Mouse (Mus musculus): Measurements from ENCODE around the gene Thoc6. TPM values are rescaled to one million over a fixed set of nuclear protein-coding genes. Genes with fewer than 3 reads are reported as not detected.

Thoc6 gene
- polyA plus RNA-seq, 1 experiment from 2014 or later = 10.3 TPM

GRCm38 (mm10) chr17:23680336-23680735, 6.7 kb upstream of the Thoc6 start:
- ATAC-seq = no peak
- Histone ChIP-seq H3K36me3 (replicated peaks; ENCODE audit: insufficient read depth, low read length) (no peaks in the 10 kb centered on the region), H3K4me2 (ENCODE audit: low read depth, low read length) (no peak overlapping the region), H3K9ac (replicated peaks) (no peak overlapping the region), H3K27me3 (ENCODE audit: insufficient read depth, low read length) (peaks cover 67% of the 10 kb centered on the region), H3K9me3 (ENCODE audit: low read length) (no peaks in the 10 kb centered on the region), H3K27ac (ENCODE audit: low read depth) (no peak overlapping the region), H3K4me3 (ENCODE audit: low read depth, low read length) (no peak overlapping the region), H3K4me1 (ENCODE audit: insufficient read depth) (peaks cover 23% of the 10 kb centered on the region)
- no peak for DNase-seq
- WGBS (ENCODE audit: insufficient replicate concordance) = 53% methylated on average over 9 of the region's 9 CpGs
- TF ChIP-seq EP300 (IDR thresholded peaks at IDR 0.05; ENCODE audit: low read depth) = no peak
- TF ChIP-seq CTCF (IDR thresholded peaks at IDR 0.05; ENCODE audit: low read depth) = no peak

- 6% methylated on average over 38 of the region's 38 CpGs for WGBS (ENCODE audit: insufficient replicate concordance)
Observed at GRCm38 (mm10) chr17:23679127-23679835, 5.6 kb upstream of the Thoc6 start, which contains the start of gene Cldn6. TSS of gene Cldn6 (plus strand) at chr17:23679249.

GRCm38 (mm10) chr17:23677236-23677679, 3.6 kb upstream of the Thoc6 start, which contains the start of gene Tnfrsf12a:
TSS of gene Tnfrsf12a (minus strand) at chr17:23677468.
- TF ChIP-seq CTCF (IDR thresholded peaks at IDR 0.05; ENCODE audit: low read depth) (no peak), EP300 (IDR thresholded peaks at IDR 0.05; ENCODE audit: low read depth) (no peak)
- Histone ChIP-seq H3K4me1 (ENCODE audit: insufficient read depth) (peaks cover 37% of the 10 kb centered on the region), H3K9me3 (ENCODE audit: low read length) (no peaks in the 10 kb centered on the region), H3K27me3 (ENCODE audit: insufficient read depth, low read length) (peaks cover 44% of the 10 kb centered on the region), H3K36me3 (replicated peaks; ENCODE audit: insufficient read depth, low read length) (no peaks in the 10 kb centered on the region), H3K4me3 (ENCODE audit: low read depth, low read length) (peak within 1 kb of the TSS; percentile 57), H3K9ac (replicated peaks) (peak within 1 kb of the TSS; percentile 66), H3K27ac (ENCODE audit: low read depth) (peak within 1 kb of the TSS; percentile 77), H3K4me2 (ENCODE audit: low read depth, low read length) (peak within 1 kb of the TSS; percentile 94)
- DNase-seq (peak; percentile 87), ATAC-seq (peak; percentile 40)
- under 1% methylated on average over 34 of the region's 34 CpGs for WGBS (ENCODE audit: insufficient replicate concordance)

More at GRCm38 (mm10) chr17:23679127-23679835, 5.6 kb upstream of the Thoc6 start, which contains the start of gene Cldn6:
- Histone ChIP-seq H3K4me1 (ENCODE audit: insufficient read depth) (peaks cover 28% of the 10 kb centered on the region), H3K9me3 (ENCODE audit: low read length) (no peaks in the 10 kb centered on the region), H3K27me3 (ENCODE audit: insufficient read depth, low read length) (peaks cover 64% of the 10 kb centered on the region), H3K4me2 (ENCODE audit: low read depth, low read length) (peak within 1 kb of the TSS; percentile 22; the same call in 1 of the 2 replicates), H3K27ac (ENCODE audit: low read depth) (no peak within 1 kb of the TSS), H3K36me3 (replicated peaks; ENCODE audit: insufficient read depth, low read length) (no peaks in the 10 kb centered on the region), H3K4me3 (ENCODE audit: low read depth, low read length) (0 out of 2 replicates have a peak within 1 kb of the TSS, but pooled peaks have one; percentile 10), H3K9ac (replicated peaks) (peak within 1 kb of the TSS; percentile 26; the same call in 1 of the 2 replicates)
- DNase-seq (no peak), ATAC-seq (no peak)
- TF ChIP-seq EP300 (IDR thresholded peaks at IDR 0.05; ENCODE audit: low read depth) (no peak), CTCF (IDR thresholded peaks at IDR 0.05; ENCODE audit: low read depth) (no peak)

GRCm38 (mm10) chr17:23676473-23677031, 2.9 kb upstream of the Thoc6 start:
- DNase-seq (peak; percentile 68), ATAC-seq (peak; percentile 34)
- peaks cover 37% of the 10 kb centered on the region for H3K4me1 ChIP-seq (ENCODE audit: insufficient read depth)

GRCm38 (mm10) chr17:23675564-23676281, 2.0 kb upstream of the Thoc6 start:
- WGBS (ENCODE audit: insufficient replicate concordance) = 17% methylated on average over 15 of the region's 15 CpGs
- Histone ChIP-seq H3K36me3 (replicated peaks; ENCODE audit: insufficient read depth, low read length) (0 out of 2 replicates have a peak, but pooled peaks cover under 1% of the 10 kb centered on the region), H3K4me2 (ENCODE audit: low read depth, low read length) (peak overlapping the region; percentile 94), H3K27ac (ENCODE audit: low read depth) (0 out of 2 replicates have a peak overlapping the region, but pooled peaks have one; percentile 11), H3K9ac (replicated peaks) (peak overlapping the region; percentile 66; the same call in 1 of the 2 replicates), H3K4me3 (ENCODE audit: low read depth, low read length) (peak overlapping the region; percentile 57), H3K27me3 (ENCODE audit: insufficient read depth, low read length) (peaks cover 29% of the 10 kb centered on the region), H3K4me1 (ENCODE audit: insufficient read depth) (peaks cover 37% of the 10 kb centered on the region), H3K9me3 (ENCODE audit: low read length) (no peaks in the 10 kb centered on the region)
- ATAC-seq = no peak
- TF ChIP-seq EP300 (IDR thresholded peaks at IDR 0.05; ENCODE audit: low read depth) (no peak), CTCF (IDR thresholded peaks at IDR 0.05; ENCODE audit: low read depth) (0 out of 2 replicates have a peak, but pooled peaks have one; percentile 15)
- DNase-seq = peak; percentile 43

More at GRCm38 (mm10) chr17:23676473-23677031, 2.9 kb upstream of the Thoc6 start:
- peak overlapping the region; percentile 94 for H3K4me2 ChIP-seq (ENCODE audit: low read depth, low read length)
- no peaks in the 10 kb centered on the region for H3K36me3 ChIP-seq (replicated peaks; ENCODE audit: insufficient read depth, low read length)
- H3K27me3 ChIP-seq (ENCODE audit: insufficient read depth, low read length) = peaks cover 38% of the 10 kb centered on the region
- H3K9ac ChIP-seq (replicated peaks) = peak overlapping the region; percentile 66
- H3K9me3 ChIP-seq (ENCODE audit: low read length) = no peaks in the 10 kb centered on the region
- 2% methylated on average over 28 of the region's 37 CpGs for WGBS (ENCODE audit: insufficient replicate concordance)
- H3K4me3 ChIP-seq (ENCODE audit: low read depth, low read length) = peak overlapping the region; percentile 57
- TF ChIP-seq EP300 (IDR thresholded peaks at IDR 0.05; ENCODE audit: low read depth) = no peak
- H3K27ac ChIP-seq (ENCODE audit: low read depth) = peak overlapping the region; percentile 77

Data from liver, postnatal 0 days (tissue).